In the genomic region with DNA sequence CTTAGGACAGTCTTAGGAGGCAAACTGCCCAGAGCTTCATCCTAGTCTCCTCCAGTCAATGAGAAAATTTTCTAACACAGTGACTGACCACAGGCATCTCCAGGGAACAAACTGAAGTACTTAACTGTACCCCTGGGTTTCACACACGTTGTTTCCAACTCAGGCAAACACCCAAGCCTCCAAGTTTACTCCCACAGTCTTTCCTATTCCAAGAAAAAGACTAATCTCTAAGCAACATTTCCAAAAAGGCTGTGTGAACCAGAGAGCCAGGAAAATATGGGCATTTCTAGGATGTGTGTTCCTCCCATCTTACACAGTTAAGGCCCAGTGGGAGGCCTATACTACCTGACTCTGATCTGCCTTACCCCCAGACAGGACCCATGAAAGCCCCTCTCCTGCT, we compare ENCODE assay signal across 18 mouse cellular contexts.
DNase-seq lines count a peak whose midpoint lies in the region; ATAC-seq lines count a peak whose summit lies in the region.
"Had no signal": no experiment of that assay in that cellular context is flagged by ENCODE, and none has a peak within 500 bp of the region (broad histone marks: within the 10 kb centered on the region; RNA-seq: fewer than 3 reads in every experiment).

No protein-coding gene starts in this region.

- H3K4me2 ChIP-seq in neural tube, embryonic 11.5 days (ENCODE audit: low read depth), result no peak overlapping the region
- H3K4me2 ChIP-seq: embryonic facial prominence, embryonic 13.5 days; forebrain, embryonic 12.5 days; heart, embryonic 12.5 days; hindbrain, embryonic 14.5 days; intestine, embryonic 15.5 days had no signal

- no peaks in the 10 kb centered on the region for H3K27me3 ChIP-seq in neural tube, embryonic 11.5 days (ENCODE audit: control insufficient read depth, insufficient read depth, low read length)
- H3K27me3 ChIP-seq: embryonic facial prominence, embryonic 13.5 days; forebrain, embryonic 12.5 days; heart, embryonic 12.5 days; intestine, embryonic 15.5 days had no signal

- peak; percentile 6 to 18 for DNase-seq in frontal cortex, postnatal 36 days (ENCODE audit: low spot score in 2 of 2)
- DNase-seq in frontal cortex, postnatal 14 days (ENCODE audit: low spot score in 2 of 2), result no peak
- DNase-seq in neural tube, embryonic 11.5 days (ENCODE audit: low spot score), result peak; percentile 1
- DNase-seq in neural tube, embryonic 10.5 days (ENCODE audit: extremely low spot score, low spot score), result no peak
- DNase-seq in skeletal muscle tissue, adult 2 months (ENCODE audit: low read depth, low spot score), result peak; percentile 44
- DNase-seq in c-Kit-positive CD71-positive TER-119-positive erythroid progenitor cells, embryonic 14.5 days (ENCODE audit: low spot score), result no peak
- DNase-seq: adrenal gland, postnatal 36 days; cerebellum, adult 11-12 months; cerebellum, adult 9-10 months; cerebellum, postnatal 36 days; kidney, adult 18-20 months had no signal

- no peak overlapping the region for H3K9ac ChIP-seq in neural tube, embryonic 11.5 days (ENCODE audit: low read length)
- H3K9ac ChIP-seq: embryonic facial prominence, embryonic 13.5 days; forebrain, embryonic 12.5 days; heart, embryonic 12.5 days; hindbrain, embryonic 14.5 days; intestine, embryonic 15.5 days had no signal

- H3K4me3 ChIP-seq in neural tube, embryonic 11.5 days (ENCODE audit: low read depth, low read length), result no peak overlapping the region
- H3K4me3 ChIP-seq: embryonic facial prominence, embryonic 13.5 days; forebrain, embryonic 12.5 days; heart, embryonic 12.5 days; hindbrain, embryonic 10.5 days; intestine, embryonic 15.5 days had no signal

- H3K36me3 ChIP-seq in neural tube, embryonic 11.5 days (ENCODE audit: control insufficient read depth, insufficient read depth, low read length), result no peaks in the 10 kb centered on the region
- H3K36me3 ChIP-seq: embryonic facial prominence, embryonic 13.5 days; forebrain, embryonic 12.5 days; heart, embryonic 12.5 days; hindbrain, embryonic 10.5 days; intestine, embryonic 15.5 days had no signal

- H3K4me1 ChIP-seq in neural tube, embryonic 11.5 days (ENCODE audit: control insufficient read depth, insufficient read depth, low read length), result no peaks in the 10 kb centered on the region
- H3K4me1 ChIP-seq: embryonic facial prominence, embryonic 13.5 days; forebrain, embryonic 12.5 days; heart, embryonic 12.5 days; hindbrain, embryonic 10.5 days had no signal

- H3K27ac ChIP-seq in neural tube, embryonic 11.5 days (ENCODE audit: low read depth, low read length), result no peak overlapping the region
- H3K27ac ChIP-seq: embryonic facial prominence, embryonic 13.5 days; forebrain, embryonic 12.5 days; hindbrain, embryonic 10.5 days; hindbrain, embryonic 14.5 days; intestine, embryonic 15.5 days had no signal

- no peaks in the 10 kb centered on the region for H3K9me3 ChIP-seq in neural tube, embryonic 11.5 days (ENCODE audit: control insufficient read depth, low read length)
- H3K9me3 ChIP-seq: embryonic facial prominence, embryonic 13.5 days; forebrain, embryonic 12.5 days; heart, embryonic 12.5 days; hindbrain, embryonic 10.5 days; intestine, embryonic 15.5 days had no signal

- no peak for ATAC-seq in neural tube, embryonic 11.5 days (ENCODE audit: insufficient read depth, low FRiP score, low TSS enrichment)
- ATAC-seq: forebrain, embryonic 16.5 days; intestine, embryonic 15.5 days had no signal

- 50% methylated on average over 1 of the region's 1 CpGs for WGBS in neural tube, embryonic 11.5 days

Comparison
In these comparisons a context has a peak if more than half of its experiments do, and no peak if none do; other contexts are left out.
1. DNase-seq: peak in frontal cortex, postnatal 36 days (2 of 2), neural tube, embryonic 11.5 days (single experiment) and skeletal muscle tissue, adult 2 months (single experiment); none in frontal cortex, postnatal 14 days (0 of 2), neural tube, embryonic 10.5 days (single experiment) and c-Kit-positive CD71-positive TER-119-positive erythroid progenitor cells, embryonic 14.5 days (single experiment).